Mouse (Mus musculus): ENCODE data around the gene Ankrd55. TPM values are rescaled to one million over a fixed set of nuclear protein-coding genes. Genes with fewer than 3 reads are reported as not detected.
"Not testable (repeated sequence)": the region's sequence is repeated elsewhere in the genome, so short reads cannot be mapped to it uniquely, and the experiment has no call there.

The Ankrd55 gene
- total RNA-seq, 2 experiments from 2014 or later, result 4.7 to 6.5 TPM

GRCm38 (mm10) chr13:112408701-112409100, 120.5 kb downstream of the Ankrd55 start:
- no peak for DNase-seq
- intact Hi-C loops (cut with DNase I), result no loop called here

GRCm38 (mm10) chr13:112409331-112409730, 121.1 kb downstream of the Ankrd55 start:
- no peak for DNase-seq
- intact Hi-C loops (cut with DNase I), result no loop called here

GRCm38 (mm10) chr13:112409851-112410250, 121.6 kb downstream of the Ankrd55 start:
- intact Hi-C loops (cut with DNase I), result no loop called here
- no peak for DNase-seq

GRCm38 (mm10) chr13:112410461-112410860, 122.2 kb downstream of the Ankrd55 start:
- no peak for DNase-seq

GRCm38 (mm10) chr13:112411216-112411822, 123.1 kb downstream of the Ankrd55 start:
- no peak for DNase-seq

More at GRCm38 (mm10) chr13:112410461-112410860, 122.2 kb downstream of the Ankrd55 start:
- intact Hi-C loops (cut with DNase I), result no loop called here

GRCm38 (mm10) chr13:112412251-112412650, 124.0 kb downstream of the Ankrd55 start:
- no peak for DNase-seq
- intact Hi-C loops (cut with DNase I), result no loop called here

More at GRCm38 (mm10) chr13:112411216-112411822, 123.1 kb downstream of the Ankrd55 start:
- intact Hi-C loops (cut with DNase I), result no loop called here

GRCm38 (mm10) chr13:112412824-112413223, 124.6 kb downstream of the Ankrd55 start:
- no peak for DNase-seq
- intact Hi-C loops (cut with DNase I), result no loop called here

- intact Hi-C loops (cut with DNase I), result no loop called here
- no peak for DNase-seq
Measured at GRCm38 (mm10) chr13:112413611-112414010, 125.4 kb downstream of the Ankrd55 start.

- no peak for DNase-seq
- intact Hi-C loops (cut with DNase I), result no loop called here
Measured at GRCm38 (mm10) chr13:112415896-112416295, 127.6 kb downstream of the Ankrd55 start.

- no peak for DNase-seq
- intact Hi-C loops (cut with DNase I), result no loop called here
Measured at GRCm38 (mm10) chr13:112416410-112417162, 128.3 kb downstream of the Ankrd55 start.

- intact Hi-C loops (cut with DNase I), result no loop called here
- no peak for DNase-seq
Measured at GRCm38 (mm10) chr13:112417163-112417523, 128.9 kb downstream of the Ankrd55 start.

- no peak for DNase-seq
- intact Hi-C loops (cut with DNase I), result no loop called here
Measured at GRCm38 (mm10) chr13:112417861-112418423, 129.7 kb downstream of the Ankrd55 start.

- intact Hi-C loops (cut with DNase I), result no loop called here
- DNase-seq, result no peak
Measured at GRCm38 (mm10) chr13:112418595-112418994, 130.3 kb downstream of the Ankrd55 start.

GRCm38 (mm10) chr13:112424212-112424611, 136.0 kb downstream of the Ankrd55 start:
- intact Hi-C loops (cut with DNase I), result no loop called here
- no peak for DNase-seq

- intact Hi-C loops (cut with DNase I), result no loop called here
- DNase-seq, result no peak
Measured at GRCm38 (mm10) chr13:112424635-112425034, 136.4 kb downstream of the Ankrd55 start.

- intact Hi-C loops (cut with DNase I), result no loop called here
- no peak for DNase-seq
Measured at GRCm38 (mm10) chr13:112425181-112425654, 137.0 kb downstream of the Ankrd55 start.

GRCm38 (mm10) chr13:112426265-112427135, 138.2 kb downstream of the Ankrd55 start:
- intact Hi-C loops (cut with DNase I), result no loop called here

GRCm38 (mm10) chr13:112427136-112427470, 138.9 kb downstream of the Ankrd55 start:
- intact Hi-C loops (cut with DNase I); DNase-seq: not testable (repeated sequence)

More at GRCm38 (mm10) chr13:112426265-112427135, 138.2 kb downstream of the Ankrd55 start:
- no peak for DNase-seq

- intact Hi-C loops (cut with DNase I), result no loop called here
- DNase-seq, result no peak
Measured at GRCm38 (mm10) chr13:112427521-112427920, 139.3 kb downstream of the Ankrd55 start.

GRCm38 (mm10) chr13:112433271-112433670, 145.0 kb downstream of the Ankrd55 start:
- no peak for DNase-seq
- intact Hi-C loops (cut with DNase I), result no loop called here

All from left cerebral cortex, postnatal 4 days (tissue).